Mouse (Mus musculus) lung, embryonic 16.5 days (tissue): ENCODE results near the gene Mapkapk2. TPM values are rescaled to one million over a fixed set of nuclear protein-coding genes. Genes with fewer than 3 reads are reported as not detected.

ENCODE experiments used
- ATAC-seq: fragments of 200-750 bp; cut with Nextera tagmentation; 2 replicates; pipeline ENCODE4 v1.8.0; 2017; ENCODE audit warnings: low read depth, mild to moderate bottlenecking, moderate library complexity
- H3K27ac ChIP-seq: fragments of 300-500 bp; sonication (generic); 2 replicates; pipeline ENCODE4 v1.5.1; 2014; ENCODE audit warnings: mild to moderate bottlenecking, control low read depth, low read length
- H3K27me3 ChIP-seq: fragments of 300-500 bp; sonication (generic); 2 replicates; pipeline ENCODE4 v1.6.1; 2014; ENCODE audit warnings: low read depth, low read length, mixed read lengths; ENCODE audit not compliant: control insufficient read depth, insufficient read depth
- H3K36me3 ChIP-seq: fragments of 300-500 bp; sonication (generic); 2 replicates; pipeline ENCODE4 v1.6.1; 2014; ENCODE audit warnings: low read length; ENCODE audit not compliant: control insufficient read depth, insufficient read depth
- H3K4me1 ChIP-seq: fragments of 300-500 bp; sonication (generic); replicated peaks from 2 replicates; pipeline ENCODE4 v1.6.1; 2014; ENCODE audit warnings: low read length, mixed read lengths; ENCODE audit not compliant: control insufficient read depth, insufficient read depth
- H3K4me2 ChIP-seq: fragments of 300-500 bp; sonication (generic); 2 replicates; pipeline ENCODE4 v1.6.1; 2014; ENCODE audit warnings: low read depth, low read length, control low read depth
- H3K4me3 ChIP-seq: fragments of 300-500 bp; sonication (generic); 2 replicates; pipeline ENCODE4 v1.5.1; 2014; ENCODE audit warnings: mild to moderate bottlenecking, low read length, control low read depth
- H3K9ac ChIP-seq: fragments of 300-500 bp; sonication (generic); 2 replicates; pipeline ENCODE4 v1.6.1; 2014; ENCODE audit warnings: low read length, control low read depth
- H3K9me3 ChIP-seq: fragments of 300-500 bp; sonication (generic); 2 replicates; pipeline ENCODE4 v1.6.1; 2016; ENCODE audit warnings: low read length; ENCODE audit not compliant: control insufficient read depth
- WGBS: fragments of 180-500 bp; shearing (Covaris S2); extraction: QIAGEN DNeasy Blood & Tissue Kit; methylation state at CpG from one replicate; pipeline ENCODE4 v1.1.7; 2014; 5-methylcytosine and 5-hydroxymethylcytosine counted together
- polyA plus RNA-seq: library from polyadenylated mRNA; unstranded; fragments of >200 nt; fragmentation: Nextera tagmentation; extraction: Ambion mirVana; gene quantifications from 2 replicates; pipeline ENCODE4 v1.2.1, GENCODE M21; 2015

The Mapkapk2 gene
- polyA plus RNA-seq, 1 experiment from 2014 or later, result 41.3 TPM

DNA sequence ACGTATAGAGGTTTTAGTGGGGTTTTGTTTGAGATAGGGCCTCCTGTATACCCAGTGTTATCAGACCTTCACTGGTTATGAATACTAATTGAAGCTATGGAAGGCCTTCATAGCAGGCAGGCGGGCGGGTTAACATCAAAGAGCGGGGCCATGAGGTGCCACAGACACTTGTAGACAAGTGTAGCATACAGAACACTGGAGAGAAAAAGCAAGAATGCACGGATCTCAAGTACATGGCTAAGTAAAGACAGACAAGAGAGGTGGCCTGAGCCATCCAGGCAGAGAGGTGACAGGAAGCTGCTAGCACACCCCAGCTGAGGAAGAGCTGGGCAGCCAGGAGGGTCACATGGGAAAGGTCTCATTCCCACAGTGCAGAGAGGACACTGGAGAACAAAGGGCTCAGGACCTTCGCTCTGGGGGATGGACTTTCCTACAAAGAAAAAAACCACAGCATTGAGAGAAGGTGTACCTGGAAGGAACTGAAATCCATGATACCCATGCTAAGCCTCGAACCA lies 35.8 kb downstream of the Mapkapk2 start:
- no peak overlapping the region for H3K9ac ChIP-seq
- no peaks in the 10 kb centered on the region for H3K27me3 ChIP-seq
- peaks cover 6% of the 10 kb centered on the region for H3K36me3 ChIP-seq
- no peaks in the 10 kb centered on the region for H3K9me3 ChIP-seq
- peaks cover 48% of the 10 kb centered on the region for H3K4me1 ChIP-seq
- 48% methylated on average over 7 of the region's 7 CpGs for WGBS
- H3K4me2 ChIP-seq, result no peak overlapping the region
- no peak overlapping the region for H3K4me3 ChIP-seq
- no peak for ATAC-seq
- no peak overlapping the region for H3K27ac ChIP-seq

DNA sequence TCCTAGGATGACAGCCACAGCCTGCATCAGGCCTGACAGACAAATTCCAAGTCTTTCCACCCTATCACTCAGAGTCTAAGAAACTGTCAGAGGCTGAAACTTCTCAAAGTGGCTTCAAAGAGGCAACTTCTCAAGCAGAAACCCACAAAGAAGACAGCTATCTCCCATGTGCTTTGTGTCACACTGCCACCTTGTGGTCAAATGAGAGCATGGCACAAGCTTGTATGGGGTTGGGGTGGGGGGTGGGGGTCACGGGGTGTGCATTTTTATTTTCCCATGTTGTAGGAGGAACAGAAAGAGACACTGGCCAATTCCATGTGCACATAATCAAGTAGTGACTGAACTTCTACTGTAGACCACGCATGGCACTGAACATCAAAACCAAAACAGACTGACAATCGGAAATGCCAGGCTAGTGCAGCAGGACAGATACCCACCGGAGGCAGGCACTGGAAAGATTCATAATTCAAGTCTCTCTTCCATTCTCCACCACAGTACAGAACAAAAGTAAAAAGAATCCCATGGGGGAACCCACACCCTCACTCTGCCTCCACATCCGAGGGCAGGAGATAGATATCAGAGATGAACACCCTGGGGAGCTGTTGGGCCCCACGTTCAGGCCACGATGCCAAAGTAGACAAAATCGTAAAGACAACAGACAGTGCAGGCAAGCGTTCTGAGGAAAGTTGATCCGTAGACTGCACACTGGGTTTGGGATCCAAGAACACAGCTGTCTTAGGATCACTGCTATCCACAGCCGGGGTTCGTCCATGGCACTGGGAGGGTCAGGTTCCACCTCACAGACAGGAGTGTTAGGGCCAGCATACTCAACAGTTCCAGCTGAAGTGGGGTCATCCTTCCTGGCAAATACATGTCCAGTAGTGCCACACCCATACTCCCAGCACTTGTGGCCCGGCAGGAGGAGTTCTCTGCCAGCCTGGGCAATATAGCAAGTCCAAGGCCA lies 37.1 kb downstream of the Mapkapk2 start:
- Histone ChIP-seq H3K4me1 (peaks cover 48% of the 10 kb centered on the region), H3K4me2 (no peak overlapping the region), H3K36me3 (peaks cover 15% of the 10 kb centered on the region), H3K27ac (0 out of 2 replicates have a peak overlapping the region, but pooled peaks have one; percentile 4), H3K27me3 (no peaks in the 10 kb centered on the region), H3K4me3 (no peak overlapping the region), H3K9me3 (no peaks in the 10 kb centered on the region), H3K9ac (no peak overlapping the region)
- 49% methylated on average over 13 of the region's 13 CpGs for WGBS
- ATAC-seq, result peak; percentile 41; the same call in 1 of the 2 replicates

DNA sequence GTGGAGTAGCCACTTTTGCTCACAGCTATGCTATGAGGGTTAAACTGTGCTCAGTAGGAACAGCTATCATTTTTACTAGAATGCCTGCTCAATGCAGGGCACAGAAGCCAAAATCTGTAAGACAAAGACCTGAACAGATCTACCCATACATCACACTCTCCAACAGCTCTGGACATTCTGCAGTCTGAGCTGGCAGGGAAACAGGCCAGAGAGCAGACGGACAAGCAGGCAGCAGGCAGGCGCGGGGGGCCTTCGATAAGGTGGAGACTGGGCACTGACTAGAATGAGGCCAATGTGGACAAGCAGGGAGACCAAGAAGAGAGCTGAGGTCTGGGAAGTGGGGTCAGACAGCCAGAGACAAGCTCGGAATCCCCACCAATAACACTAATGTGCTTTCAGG lies 37.8 kb downstream of the Mapkapk2 start:
- Histone ChIP-seq H3K27me3 (no peaks in the 10 kb centered on the region), H3K4me3 (no peak overlapping the region), H3K4me1 (peaks cover 48% of the 10 kb centered on the region), H3K36me3 (peaks cover 22% of the 10 kb centered on the region), H3K9me3 (no peaks in the 10 kb centered on the region), H3K9ac (no peak overlapping the region), H3K27ac (no peak overlapping the region), H3K4me2 (no peak overlapping the region)
- WGBS, result 82% methylated on average over 5 of the region's 5 CpGs
- ATAC-seq, result no peak

DNA sequence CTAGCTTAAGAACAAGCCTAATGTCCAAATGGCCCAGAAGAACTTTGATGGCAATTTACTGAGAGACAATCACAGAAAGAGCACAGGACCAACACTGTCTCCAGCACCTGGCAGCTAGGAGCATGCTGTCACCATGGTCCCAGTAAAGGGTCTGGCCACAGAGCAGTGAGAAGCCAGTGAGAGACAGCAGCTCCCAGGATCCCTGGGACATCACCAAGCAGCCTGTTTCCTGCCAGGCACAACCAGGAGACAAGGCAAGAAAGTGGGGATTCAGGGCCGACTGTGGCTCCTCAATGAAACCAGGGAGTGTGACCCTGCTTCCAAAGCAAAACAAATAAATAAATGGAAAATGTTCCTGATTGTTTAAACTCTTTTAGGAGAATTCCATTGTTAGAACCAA lies 38.2 kb downstream of the Mapkapk2 start:
- peaks cover 48% of the 10 kb centered on the region for H3K4me1 ChIP-seq
- 28% methylated on average over 1 of the region's 1 CpGs for WGBS

DNA sequence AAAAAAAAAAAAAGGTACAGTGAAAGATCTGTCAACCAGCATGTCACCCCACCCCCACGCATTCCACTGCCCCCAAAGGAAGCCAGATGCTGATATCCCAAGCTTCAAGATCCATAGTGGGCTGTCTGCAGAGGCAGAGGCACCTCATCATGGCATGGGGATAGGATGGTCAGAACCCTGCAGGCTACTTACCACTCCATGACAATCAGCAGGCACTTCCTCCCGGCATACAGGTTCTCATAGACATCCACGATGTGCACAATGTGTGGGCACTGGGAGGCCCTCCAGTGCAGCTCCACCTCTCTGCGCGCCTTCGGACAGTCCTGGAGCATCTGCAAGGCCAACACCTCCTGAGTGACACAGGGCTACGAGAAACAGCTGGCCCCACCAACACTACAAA lies 39.2 kb downstream of the Mapkapk2 start:
- H3K27ac ChIP-seq, result no peak overlapping the region
- no peak overlapping the region for H3K9ac ChIP-seq
- no peak overlapping the region for H3K4me3 ChIP-seq
- no peaks in the 10 kb centered on the region for H3K9me3 ChIP-seq
- H3K27me3 ChIP-seq, result no peaks in the 10 kb centered on the region
- no peak overlapping the region for H3K4me2 ChIP-seq
- H3K4me1 ChIP-seq, result peaks cover 50% of the 10 kb centered on the region
- peak; percentile 29; the same call in 1 of the 2 replicates for ATAC-seq
- H3K36me3 ChIP-seq, result peaks cover 30% of the 10 kb centered on the region
- WGBS, result 56% methylated on average over 7 of the region's 7 CpGs

More for the DNA sequence above, 38.2 kb downstream of the Mapkapk2 start:
- Histone ChIP-seq H3K36me3 (peaks cover 27% of the 10 kb centered on the region), H3K4me3 (no peak overlapping the region), H3K27ac (no peak overlapping the region), H3K9me3 (no peaks in the 10 kb centered on the region), H3K4me2 (no peak overlapping the region), H3K9ac (no peak overlapping the region), H3K27me3 (no peaks in the 10 kb centered on the region)
- no peak for ATAC-seq

DNA sequence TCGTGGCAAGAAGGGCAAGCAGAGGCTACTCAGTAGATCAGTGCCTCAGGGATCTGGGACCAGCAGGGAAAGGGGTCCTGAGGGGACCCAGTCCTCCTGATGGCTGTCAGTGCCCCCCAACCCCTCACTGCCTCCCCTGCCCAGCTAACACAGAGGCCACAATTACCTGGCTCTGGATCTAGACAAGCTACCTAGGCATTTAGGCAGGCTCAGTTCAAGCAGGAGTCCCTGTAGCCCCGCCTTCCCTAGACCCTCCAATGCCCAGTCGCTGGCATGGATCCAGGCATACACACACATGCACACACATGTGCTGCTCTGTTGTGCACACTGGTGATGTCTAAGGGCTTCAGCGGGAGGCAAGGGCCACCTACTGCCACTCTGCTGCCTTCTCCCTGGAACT lies 43.4 kb downstream of the Mapkapk2 start:
- no peaks in the 10 kb centered on the region for H3K9me3 ChIP-seq
- WGBS, result 77% methylated on average over 4 of the region's 4 CpGs
- no peak for ATAC-seq
- H3K4me2 ChIP-seq, result no peak overlapping the region
- H3K9ac ChIP-seq, result no peak overlapping the region
- H3K4me1 ChIP-seq, result peaks cover 18% of the 10 kb centered on the region
- H3K36me3 ChIP-seq, result peaks cover 37% of the 10 kb centered on the region
- no peak overlapping the region for H3K27ac ChIP-seq
- no peaks in the 10 kb centered on the region for H3K27me3 ChIP-seq
- H3K4me3 ChIP-seq, result no peak overlapping the region

DNA sequence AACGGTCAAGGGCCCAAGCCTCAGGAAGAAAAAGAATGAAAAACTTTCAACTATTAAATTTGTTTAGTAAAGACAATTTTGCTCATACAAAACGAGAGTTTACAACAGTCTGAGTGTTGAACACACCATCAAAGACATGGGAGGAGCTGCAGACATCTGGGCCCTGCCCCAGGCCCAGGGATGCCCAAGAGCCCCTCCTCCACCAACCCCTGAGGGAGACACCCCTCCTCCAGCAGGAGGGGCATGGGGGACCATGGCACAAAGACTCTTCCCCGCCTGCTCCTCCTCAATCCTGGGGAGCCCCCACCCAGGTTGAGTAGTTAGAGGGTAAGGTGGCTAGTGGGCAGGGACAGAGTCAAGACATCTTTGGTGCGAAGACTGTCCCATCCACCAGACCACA lies 44.0 kb downstream of the Mapkapk2 start:
- peaks cover 13% of the 10 kb centered on the region for H3K4me1 ChIP-seq
- H3K4me2 ChIP-seq, result no peak overlapping the region
- H3K4me3 ChIP-seq, result no peak overlapping the region
- no peaks in the 10 kb centered on the region for H3K9me3 ChIP-seq
- 0 out of 2 replicates have a peak overlapping the region, but pooled peaks have one; percentile 32 for H3K27ac ChIP-seq
- 59% methylated on average over 4 of the region's 4 CpGs for WGBS
- ATAC-seq, result 0 out of 2 replicates have a peak, but pooled peaks have one; percentile 16
- peaks cover 37% of the 10 kb centered on the region for H3K36me3 ChIP-seq
- H3K9ac ChIP-seq, result no peak overlapping the region
- no peaks in the 10 kb centered on the region for H3K27me3 ChIP-seq

DNA sequence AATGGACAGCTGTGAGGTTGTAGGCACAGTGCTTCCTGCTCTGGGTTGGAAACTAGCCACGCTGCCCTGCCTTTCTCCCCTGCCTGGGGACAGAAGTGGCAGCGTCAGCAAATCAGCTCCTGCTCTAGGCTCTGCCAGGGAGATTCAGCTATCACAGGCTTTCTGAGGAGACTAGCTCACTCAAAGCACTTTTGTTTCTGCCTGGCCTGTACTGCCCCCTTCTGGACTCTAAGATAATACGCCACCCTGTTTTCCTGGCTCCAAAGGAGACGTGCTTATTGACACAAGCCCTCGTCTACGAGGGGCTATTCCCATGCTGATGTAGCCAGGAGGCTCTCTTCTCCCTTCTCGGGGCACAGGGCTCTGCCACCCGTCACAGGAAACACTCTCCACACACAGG lies 44.4 kb downstream of the Mapkapk2 start:
- no peak overlapping the region for H3K9ac ChIP-seq
- H3K4me2 ChIP-seq, result no peak overlapping the region
- no peak overlapping the region for H3K4me3 ChIP-seq
- no peaks in the 10 kb centered on the region for H3K9me3 ChIP-seq
- ATAC-seq, result peak; percentile 77
- peaks cover 37% of the 10 kb centered on the region for H3K36me3 ChIP-seq
- H3K4me1 ChIP-seq, result peaks cover 10% of the 10 kb centered on the region
- no peaks in the 10 kb centered on the region for H3K27me3 ChIP-seq
- WGBS, result 9% methylated on average over 8 of the region's 8 CpGs
- 0 out of 2 replicates have a peak overlapping the region, but pooled peaks have one; percentile 32 for H3K27ac ChIP-seq

DNA sequence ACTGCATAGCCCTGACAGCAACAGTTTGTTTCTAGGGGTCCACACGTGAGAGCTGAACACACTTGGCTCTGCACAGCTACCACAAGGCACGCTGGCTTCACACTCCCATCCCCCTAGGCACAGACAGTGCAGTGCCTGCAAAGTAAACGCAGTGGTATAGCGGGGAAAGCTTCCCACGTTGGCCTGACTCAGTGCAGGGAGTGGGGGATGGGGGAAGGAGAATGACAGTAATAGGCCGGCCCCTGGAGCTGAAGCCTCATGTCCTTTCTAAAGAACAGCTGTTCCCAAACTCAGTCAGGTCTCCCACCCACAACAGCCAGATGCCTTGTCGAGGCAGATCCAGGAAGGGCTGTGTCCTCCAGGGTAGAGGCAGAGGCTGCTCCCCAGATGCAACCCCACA lies 46.6 kb downstream of the Mapkapk2 start:
- peak; percentile 29; the same call in 1 of the 2 replicates for ATAC-seq
- Histone ChIP-seq H3K27me3 (no peaks in the 10 kb centered on the region), H3K4me2 (no peak overlapping the region), H3K36me3 (peaks cover 24% of the 10 kb centered on the region), H3K4me1 (peaks cover 8% of the 10 kb centered on the region), H3K9me3 (no peaks in the 10 kb centered on the region), H3K4me3 (no peak overlapping the region), H3K9ac (no peak overlapping the region), H3K27ac (no peak overlapping the region)
- WGBS, result 34% methylated on average over 7 of the region's 7 CpGs
